Mouse (Mus musculus) erythroblast, adult 5-6 weeks (primary cell): Measurements from ENCODE around the gene Krtap4-7. TPM values are rescaled to one million over a fixed set of nuclear protein-coding genes. Genes with fewer than 3 reads are reported as not detected.
"Not testable (repeated sequence)": the region's sequence is repeated elsewhere in the genome, so short reads cannot be mapped to it uniquely, and the experiment has no call there.

Source experiments
- ATAC-seq: replicated peaks from 2 replicates; pipeline ENCODE4 v1.8.0; 2016; ENCODE audit warnings: moderate number of reproducible peaks, mild to moderate bottlenecking, moderate TSS enrichment, inconsistent platforms; ENCODE audit not compliant: poor library complexity, low FRiP score, severe bottlenecking
- total RNA-seq, 2 experiments: library from RNA; stranded (forward) in 1 of 2; stranded (reverse) in 1 of 2; fragments of 150-400 nt in 1 of 2; fragments of 200-764, 138-1000 nt in 1 of 2; gene quantifications; 2 replicates each; pipeline versions ENCODE4 v1.2.3 to v1.2.4; 2015 to 2017; ENCODE audit warnings: low replicate concordance in 2 of 2

Gene Krtap4-7
- total RNA-seq, 2 experiments from 2014 or later = not detected

DNA sequence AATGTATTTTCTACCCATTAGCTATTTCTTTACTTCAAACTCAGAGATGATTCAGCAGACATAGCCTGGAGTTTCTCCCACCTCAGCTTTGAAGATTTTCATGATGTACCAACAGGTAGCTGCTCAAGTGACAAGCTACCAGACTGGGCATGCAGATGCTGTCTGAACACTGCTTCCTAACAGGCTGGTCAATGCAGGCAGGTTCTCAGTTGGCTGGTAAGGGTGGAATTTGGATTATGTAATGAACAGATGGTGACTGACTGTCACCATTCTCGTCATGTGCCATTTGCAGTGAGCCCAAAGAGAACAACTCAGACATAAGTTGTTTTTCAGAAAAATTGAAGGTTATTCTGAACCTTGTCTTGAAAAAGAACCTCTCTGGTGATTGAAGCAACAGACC, 34.8 kb downstream of the Krtap4-7 start:
- no peak for ATAC-seq

DNA sequence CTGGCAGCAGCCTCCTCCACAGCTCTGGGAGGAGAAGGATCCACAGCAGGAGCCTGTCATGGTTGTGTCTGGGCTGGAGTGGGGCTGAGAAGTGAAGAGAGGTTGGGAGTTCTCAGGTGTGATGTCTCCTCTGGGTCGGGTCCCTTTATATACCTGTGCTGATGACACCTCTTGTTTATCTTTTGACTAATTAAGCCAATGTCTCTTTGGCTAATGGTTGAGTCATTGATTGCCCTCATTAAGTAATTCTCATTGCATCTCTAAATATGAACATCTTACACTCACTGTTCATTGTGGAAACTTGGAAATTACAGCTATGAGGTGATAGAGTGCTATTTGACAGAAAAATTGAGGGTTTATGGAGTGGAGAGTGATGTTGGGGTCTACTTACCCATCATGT, 40.7 kb downstream of the Krtap4-7 start, which contains the start of gene Gm11938:
Gene Gm11938, minus strand, starts transcription at position 101 of the 400 bp plus-strand sequence.
- not testable (repeated sequence) for ATAC-seq

DNA sequence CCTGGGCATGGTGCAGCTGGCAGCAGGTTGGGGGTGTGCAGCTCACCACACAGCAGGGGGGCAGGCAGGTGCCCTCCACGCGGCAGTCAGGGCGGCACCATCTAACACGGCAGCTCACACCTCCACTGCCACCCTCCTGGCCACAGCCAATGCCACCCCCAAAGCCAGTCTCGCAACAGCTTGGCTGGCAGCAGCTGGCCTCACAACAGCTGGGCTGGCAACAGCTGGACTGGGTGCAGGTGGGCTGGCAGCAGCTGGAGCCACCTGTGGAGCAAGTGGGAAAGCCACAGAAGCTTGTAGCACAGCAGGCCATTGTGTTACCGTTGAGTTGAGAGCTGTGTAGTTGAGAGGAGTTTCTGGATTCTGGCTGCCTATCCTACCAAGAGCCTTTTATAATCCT, 46.1 kb downstream of the Krtap4-7 start, which contains the start of gene Krtap9-3:
Gene Krtap9-3, minus strand, starts transcription at position 364 of the 400 bp plus-strand sequence.
- not testable (repeated sequence) for ATAC-seq

Other genes with a start within 250 kb of the Krtap4-7 start
Only the 30 nearest of the 38 such genes appear.
- not detected in 2 replicates for gene Krt23, start 151.0 kb downstream of the Krtap4-7 start, total RNA-seq (2015; ENCODE audit: low replicate concordance)
- not detected in 2 replicates for gene Krt23, start 151.0 kb downstream of the Krtap4-7 start, total RNA-seq (2017; ENCODE audit: low replicate concordance)
- not detected in 2 replicates for gene Krt39, start 122.8 kb downstream of the Krtap4-7 start, total RNA-seq (2015; ENCODE audit: low replicate concordance)
- 0.70 TPM in 1 of 2 replicates, not detected in the other for gene Krt39, start 122.8 kb downstream of the Krtap4-7 start, total RNA-seq (2017; ENCODE audit: low replicate concordance)
- gene Krt40, start 100.9 kb downstream of the Krtap4-7 start, total RNA-seq (2015; ENCODE audit: low replicate concordance) = not detected in 2 replicates
- not detected in 2 replicates for gene Krt40, start 100.9 kb downstream of the Krtap4-7 start, total RNA-seq (2017; ENCODE audit: low replicate concordance)
- gene Krtap3-3, start 93.2 kb downstream of the Krtap4-7 start, total RNA-seq (2015; ENCODE audit: low replicate concordance) = not detected in 2 replicates
- not detected in 2 replicates for gene Krtap3-3, start 93.2 kb downstream of the Krtap4-7 start, total RNA-seq (2017; ENCODE audit: low replicate concordance)
- gene Krtap3-2, start 87.2 kb downstream of the Krtap4-7 start, total RNA-seq (2015; ENCODE audit: low replicate concordance) = not detected in 2 replicates
- gene Krtap3-2, start 87.2 kb downstream of the Krtap4-7 start, total RNA-seq (2017; ENCODE audit: low replicate concordance) = not detected in 2 replicates
- not detected in 2 replicates for gene Gm11939, start 84.6 kb downstream of the Krtap4-7 start, total RNA-seq (2015; ENCODE audit: low replicate concordance)
- gene Gm11939, start 84.6 kb downstream of the Krtap4-7 start, total RNA-seq (2017; ENCODE audit: low replicate concordance) = not detected in 2 replicates
- gene Krtap3-1, start 77.5 kb downstream of the Krtap4-7 start, total RNA-seq (2015; ENCODE audit: low replicate concordance) = not detected in 2 replicates
- gene Krtap3-1, start 77.5 kb downstream of the Krtap4-7 start, total RNA-seq (2017; ENCODE audit: low replicate concordance) = not detected in 2 replicates
- gene Krtap1-5, start 63.1 kb downstream of the Krtap4-7 start, total RNA-seq (2015; ENCODE audit: low replicate concordance) = not detected in 2 replicates
- gene Krtap1-5, start 63.1 kb downstream of the Krtap4-7 start, total RNA-seq (2017; ENCODE audit: low replicate concordance) = not detected in 2 replicates
- gene Krtap1-4, start 60.4 kb downstream of the Krtap4-7 start, total RNA-seq (2015; ENCODE audit: low replicate concordance) = not detected in 2 replicates
- not detected in 2 replicates for gene Krtap1-4, start 60.4 kb downstream of the Krtap4-7 start, total RNA-seq (2017; ENCODE audit: low replicate concordance)
- not detected in 2 replicates for gene Krtap1-3, start 52.8 kb downstream of the Krtap4-7 start, total RNA-seq (2015; ENCODE audit: low replicate concordance)
- gene Krtap1-3, start 52.8 kb downstream of the Krtap4-7 start, total RNA-seq (2017; ENCODE audit: low replicate concordance) = not detected in 2 replicates
- not detected in 2 replicates for gene Krtap9-3, start 46.0 kb downstream of the Krtap4-7 start, total RNA-seq (2015; ENCODE audit: low replicate concordance)
- gene Krtap9-3, start 46.0 kb downstream of the Krtap4-7 start, total RNA-seq (2017; ENCODE audit: low replicate concordance) = not detected in 2 replicates
- not detected in 2 replicates for gene Gm11938, start 40.8 kb downstream of the Krtap4-7 start, total RNA-seq (2015; ENCODE audit: low replicate concordance)
- not detected in 2 replicates for gene Gm11938, start 40.8 kb downstream of the Krtap4-7 start, total RNA-seq (2017; ENCODE audit: low replicate concordance)
- not detected in 2 replicates for gene Gm11937, start 33.9 kb downstream of the Krtap4-7 start, total RNA-seq (2015; ENCODE audit: low replicate concordance)
- not detected in 2 replicates for gene Gm11937, start 33.9 kb downstream of the Krtap4-7 start, total RNA-seq (2017; ENCODE audit: low replicate concordance)
- not detected in 2 replicates for gene Krtap2-4, start 29.2 kb downstream of the Krtap4-7 start, total RNA-seq (2015; ENCODE audit: low replicate concordance)
- not detected in 2 replicates for gene Krtap2-4, start 29.2 kb downstream of the Krtap4-7 start, total RNA-seq (2017; ENCODE audit: low replicate concordance)
- gene Gm11562, start 23.7 kb downstream of the Krtap4-7 start, total RNA-seq (2015; ENCODE audit: low replicate concordance) = not detected in 2 replicates
- not detected in 2 replicates for gene Gm11562, start 23.7 kb downstream of the Krtap4-7 start, total RNA-seq (2017; ENCODE audit: low replicate concordance)
- not detected in 2 replicates for gene Krtap4-1, start 15.9 kb downstream of the Krtap4-7 start, total RNA-seq (2015; ENCODE audit: low replicate concordance)
- gene Krtap4-1, start 15.9 kb downstream of the Krtap4-7 start, total RNA-seq (2017; ENCODE audit: low replicate concordance) = not detected in 2 replicates
- gene Krtap4-2, start 9.0 kb downstream of the Krtap4-7 start, total RNA-seq (2015; ENCODE audit: low replicate concordance) = not detected in 2 replicates
- gene Krtap4-2, start 9.0 kb downstream of the Krtap4-7 start, total RNA-seq (2017; ENCODE audit: low replicate concordance) = not detected in 2 replicates
- not detected in 2 replicates for gene Gm11555, start 6.1 kb upstream of the Krtap4-7 start, total RNA-seq (2015; ENCODE audit: low replicate concordance)
- gene Gm11555, start 6.1 kb upstream of the Krtap4-7 start, total RNA-seq (2017; ENCODE audit: low replicate concordance) = not detected in 2 replicates
- not detected in 2 replicates for gene Gm11563, start 14.9 kb upstream of the Krtap4-7 start, total RNA-seq (2015; ENCODE audit: low replicate concordance)
- gene Gm11563, start 14.9 kb upstream of the Krtap4-7 start, total RNA-seq (2017; ENCODE audit: low replicate concordance) = not detected in 2 replicates
- not detected in 2 replicates for gene Krtap4-6, start 21.9 kb upstream of the Krtap4-7 start, total RNA-seq (2015; ENCODE audit: low replicate concordance)
- not detected in 2 replicates for gene Krtap4-6, start 21.9 kb upstream of the Krtap4-7 start, total RNA-seq (2017; ENCODE audit: low replicate concordance)
- gene Gm14190, start 46.7 kb upstream of the Krtap4-7 start, total RNA-seq (2015; ENCODE audit: low replicate concordance) = not detected in 2 replicates
- not detected in 2 replicates for gene Gm14190, start 46.7 kb upstream of the Krtap4-7 start, total RNA-seq (2017; ENCODE audit: low replicate concordance)
- not detected in 2 replicates for gene Gm14180, start 90.2 kb upstream of the Krtap4-7 start, total RNA-seq (2015; ENCODE audit: low replicate concordance)
- not detected in 2 replicates for gene Gm14180, start 90.2 kb upstream of the Krtap4-7 start, total RNA-seq (2017; ENCODE audit: low replicate concordance)
- gene Gm11595, start 128.8 kb upstream of the Krtap4-7 start, total RNA-seq (2015; ENCODE audit: low replicate concordance) = not detected in 2 replicates
- gene Gm11595, start 128.8 kb upstream of the Krtap4-7 start, total RNA-seq (2017; ENCODE audit: low replicate concordance) = not detected in 2 replicates
- not detected in 2 replicates for gene Krtap4-8, start 136.6 kb upstream of the Krtap4-7 start, total RNA-seq (2015; ENCODE audit: low replicate concordance)
- gene Krtap4-8, start 136.6 kb upstream of the Krtap4-7 start, total RNA-seq (2017; ENCODE audit: low replicate concordance) = not detected in 2 replicates
- not detected in 2 replicates for gene Krtap4-9, start 141.1 kb upstream of the Krtap4-7 start, total RNA-seq (2015; ENCODE audit: low replicate concordance)
- gene Krtap4-9, start 141.1 kb upstream of the Krtap4-7 start, total RNA-seq (2017; ENCODE audit: low replicate concordance) = not detected in 2 replicates
- gene Gm11596, start 149.4 kb upstream of the Krtap4-7 start, total RNA-seq (2015; ENCODE audit: low replicate concordance) = not detected in 2 replicates
- gene Gm11596, start 149.4 kb upstream of the Krtap4-7 start, total RNA-seq (2017; ENCODE audit: low replicate concordance) = not detected in 2 replicates
- gene Gm11569, start 154.8 kb upstream of the Krtap4-7 start, total RNA-seq (2015; ENCODE audit: low replicate concordance) = not detected in 2 replicates
- not detected in 2 replicates for gene Gm11569, start 154.8 kb upstream of the Krtap4-7 start, total RNA-seq (2017; ENCODE audit: low replicate concordance)
- gene Gm11554, start 160.4 kb upstream of the Krtap4-7 start, total RNA-seq (2015; ENCODE audit: low replicate concordance) = not detected in 2 replicates
- gene Gm11554, start 160.4 kb upstream of the Krtap4-7 start, total RNA-seq (2017; ENCODE audit: low replicate concordance) = not detected in 2 replicates
- gene Krtap4-13, start 165.8 kb upstream of the Krtap4-7 start, total RNA-seq (2015; ENCODE audit: low replicate concordance) = not detected in 2 replicates
- gene Krtap4-13, start 165.8 kb upstream of the Krtap4-7 start, total RNA-seq (2017; ENCODE audit: low replicate concordance) = not detected in 2 replicates
- gene Gm11564, start 171.6 kb upstream of the Krtap4-7 start, total RNA-seq (2015; ENCODE audit: low replicate concordance) = not detected in 2 replicates
- gene Gm11564, start 171.6 kb upstream of the Krtap4-7 start, total RNA-seq (2017; ENCODE audit: low replicate concordance) = not detected in 2 replicates